Comparison of ENCODE assay signal across 29 mouse cellular contexts in the genomic region with DNA sequence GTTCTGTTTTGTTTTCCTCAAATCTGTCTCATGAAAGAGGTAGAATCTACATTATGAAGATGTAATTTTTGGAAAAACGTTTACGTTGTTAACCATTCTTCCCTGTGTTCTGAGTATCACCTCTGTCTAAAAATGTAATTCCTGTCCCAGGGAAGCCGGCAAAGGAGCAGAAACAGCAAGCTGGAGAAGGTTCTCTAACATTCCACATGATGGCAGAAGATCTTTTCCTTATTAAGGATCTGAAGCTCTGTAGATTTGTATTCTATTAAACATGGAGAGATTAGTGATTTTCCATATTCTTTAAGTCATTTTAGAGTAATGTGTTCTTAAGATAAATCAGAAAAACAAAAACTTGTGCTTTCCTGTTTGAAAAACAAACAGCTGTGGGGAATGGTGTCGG.
DNase-seq lines count a peak whose midpoint lies in the region; ATAC-seq and TF ChIP-seq lines count a peak whose summit lies in the region.
"Had no signal": no experiment of that assay in that cellular context is flagged by ENCODE, and none has a peak within 500 bp of the region (broad histone marks: within the 10 kb centered on the region; RNA-seq: fewer than 3 reads in every experiment).

No protein-coding gene starts in this region.

- H3K9ac ChIP-seq in forebrain, embryonic 14.5 days (ENCODE audit: low read length), result no peak overlapping the region
- H3K9ac ChIP-seq in forebrain, embryonic 12.5 days, result no peak overlapping the region
- H3K9ac ChIP-seq in midbrain, embryonic 14.5 days (replicated peaks; ENCODE audit: low read length), result no peak overlapping the region
- H3K9ac ChIP-seq in stomach, postnatal 0 days (ENCODE audit: low read length), result no peak overlapping the region
- H3K9ac ChIP-seq: heart, embryonic 12.5 days; intestine, embryonic 15.5 days; limb, embryonic 15.5 days; liver, embryonic 13.5 days; midbrain, embryonic 12.5 days had no signal

- no peak for TF ChIP-seq EP300 in stomach, postnatal 0 days (optimal IDR thresholded peaks at IDR 0.05)

- TF ChIP-seq CTCF in layer of hippocampus, adult 2 months (conservative IDR thresholded peaks at IDR 0.05), result peak; percentile 67
- TF ChIP-seq CTCF in stomach, postnatal 0 days (IDR thresholded peaks at IDR 0.05; ENCODE audit: low read depth), result peak; percentile 45

- no peak overlapping the region for H3K4me2 ChIP-seq in forebrain, embryonic 14.5 days (ENCODE audit: low read length)
- no peak overlapping the region for H3K4me2 ChIP-seq in forebrain, embryonic 12.5 days
- no peak overlapping the region for H3K4me2 ChIP-seq in midbrain, embryonic 14.5 days (ENCODE audit: low read length)
- H3K4me2 ChIP-seq in stomach, postnatal 0 days (replicated peaks; ENCODE audit: low read depth), result no peak overlapping the region
- H3K4me2 ChIP-seq: heart, embryonic 12.5 days; intestine, embryonic 15.5 days; limb, embryonic 15.5 days; liver, embryonic 13.5 days; midbrain, embryonic 12.5 days had no signal

- H3K4me3 ChIP-seq in forebrain, embryonic 14.5 days (ENCODE audit: low read depth, low read length), result no peak overlapping the region
- H3K4me3 ChIP-seq in forebrain, embryonic 12.5 days (replicated peaks), result no peak overlapping the region
- H3K4me3 ChIP-seq in layer of hippocampus, adult 2 months, result no peak overlapping the region
- no peak overlapping the region for H3K4me3 ChIP-seq in midbrain, embryonic 14.5 days (replicated peaks; ENCODE audit: low read depth, low read length)
- no peak overlapping the region for H3K4me3 ChIP-seq in midbrain, embryonic 10.5 days
- H3K4me3 ChIP-seq in stomach, postnatal 0 days (ENCODE audit: low read depth, low read length), result no peak overlapping the region
- H3K4me3 ChIP-seq: heart, adult 2 months; heart, embryonic 12.5 days; intestine, embryonic 15.5 days; limb, embryonic 10.5 days; limb, embryonic 15.5 days; liver, embryonic 13.5 days; midbrain, embryonic 12.5 days had no signal

- H3K27ac ChIP-seq in forebrain, embryonic 14.5 days (ENCODE audit: low read depth, low read length), result no peak overlapping the region
- H3K27ac ChIP-seq in forebrain, embryonic 12.5 days, result no peak overlapping the region
- no peak overlapping the region for H3K27ac ChIP-seq in layer of hippocampus, adult 2 months
- H3K27ac ChIP-seq in midbrain, embryonic 14.5 days (replicated peaks; ENCODE audit: low read depth, low read length), result no peak overlapping the region
- no peak overlapping the region for H3K27ac ChIP-seq in midbrain, embryonic 10.5 days (replicated peaks)
- no peak overlapping the region for H3K27ac ChIP-seq in stomach, postnatal 0 days (replicated peaks)
- H3K27ac ChIP-seq: heart, adult 2 months; intestine, embryonic 15.5 days; limb, embryonic 10.5 days; limb, embryonic 15.5 days; liver, embryonic 13.5 days; midbrain, embryonic 12.5 days had no signal

- peak; percentile 16 for DNase-seq in forebrain, embryonic 14.5 days (ENCODE audit: low spot score)
- DNase-seq in layer of hippocampus, adult 2 months (ENCODE audit: low spot score in 2 of 2), result no peak
- no peak for DNase-seq in layer of hippocampus, postnatal 36 days
- DNase-seq in midbrain, embryonic 14.5 days, result peak; percentile 45
- no peak for DNase-seq in midbrain, embryonic 10.5 days (ENCODE audit: low spot score)
- DNase-seq in stomach, postnatal 0 days (ENCODE audit: low spot score), result no peak
- DNase-seq: adrenal gland, adult 8-10 months; B cell, adult 2 months; cerebellum, adult 11 months; heart, adult 2 months; heart, postnatal 4 days; kidney, adult 8-10 months; kidney, postnatal 10 days; layer of hippocampus, adult 9-11 months; liver, embryonic 13.5 days; lung, adult 18-20 months; lung, postnatal 14 days; right cerebral cortex, postnatal 4 days; thymus, adult 2 months; thymus, postnatal 36 days had no signal

- H3K4me1 ChIP-seq in forebrain, embryonic 14.5 days (ENCODE audit: control insufficient read depth, insufficient read depth, low read length), result no peaks in the 10 kb centered on the region
- no peaks in the 10 kb centered on the region for H3K4me1 ChIP-seq in forebrain, embryonic 12.5 days
- H3K4me1 ChIP-seq in midbrain, embryonic 14.5 days (ENCODE audit: control insufficient read depth, insufficient read depth, low read length), result 0 out of 2 replicates have a peak, but pooled peaks cover 6% of the 10 kb centered on the region
- no peaks in the 10 kb centered on the region for H3K4me1 ChIP-seq in midbrain, embryonic 10.5 days
- H3K4me1 ChIP-seq in stomach, postnatal 0 days (replicated peaks; ENCODE audit: control insufficient read depth, insufficient read depth), result no peaks in the 10 kb centered on the region
- H3K4me1 ChIP-seq: heart, embryonic 12.5 days; intestine, embryonic 15.5 days; limb, embryonic 10.5 days; limb, embryonic 15.5 days; liver, embryonic 13.5 days; midbrain, embryonic 12.5 days had no signal

- H3K9me3 ChIP-seq in forebrain, embryonic 14.5 days (replicated peaks; ENCODE audit: control insufficient read depth, low read length), result no peaks in the 10 kb centered on the region
- H3K9me3 ChIP-seq in forebrain, embryonic 12.5 days, result no peaks in the 10 kb centered on the region
- no peaks in the 10 kb centered on the region for H3K9me3 ChIP-seq in midbrain, embryonic 14.5 days (ENCODE audit: control insufficient read depth, low read length)
- no peaks in the 10 kb centered on the region for H3K9me3 ChIP-seq in midbrain, embryonic 10.5 days (replicated peaks)
- no peaks in the 10 kb centered on the region for H3K9me3 ChIP-seq in stomach, postnatal 0 days (ENCODE audit: control insufficient read depth, low read length)
- H3K9me3 ChIP-seq: heart, embryonic 12.5 days; intestine, embryonic 15.5 days; limb, embryonic 10.5 days; limb, embryonic 15.5 days; liver, embryonic 13.5 days; midbrain, embryonic 12.5 days had no signal

- no peaks in the 10 kb centered on the region for H3K36me3 ChIP-seq in forebrain, embryonic 14.5 days (ENCODE audit: control insufficient read depth, insufficient read depth, low read length)
- no peaks in the 10 kb centered on the region for H3K36me3 ChIP-seq in forebrain, embryonic 12.5 days (replicated peaks)
- H3K36me3 ChIP-seq in midbrain, embryonic 14.5 days (ENCODE audit: control insufficient read depth, insufficient read depth, low read length), result no peaks in the 10 kb centered on the region
- no peaks in the 10 kb centered on the region for H3K36me3 ChIP-seq in midbrain, embryonic 10.5 days
- no peaks in the 10 kb centered on the region for H3K36me3 ChIP-seq in stomach, postnatal 0 days (ENCODE audit: control insufficient read depth, insufficient read depth, low read length)
- H3K36me3 ChIP-seq: heart, embryonic 12.5 days; intestine, embryonic 15.5 days; limb, embryonic 10.5 days; limb, embryonic 15.5 days; liver, embryonic 13.5 days; midbrain, embryonic 12.5 days had no signal

- ATAC-seq in forebrain, embryonic 14.5 days, result no peak
- ATAC-seq in forebrain, embryonic 12.5 days (ENCODE audit: low FRiP score), result no peak
- ATAC-seq in midbrain, embryonic 14.5 days (ENCODE audit: low FRiP score, low TSS enrichment), result no peak
- no peak for ATAC-seq in stomach, postnatal 0 days (ENCODE audit: low FRiP score, low TSS enrichment)
- ATAC-seq: activated CD4-positive, CD25-positive, alpha-beta regulatory T cell, adult 4 months; forebrain, embryonic 16.5 days; hindbrain, embryonic 16.5 days; intestine, embryonic 15.5 days had no signal

- no peaks in the 10 kb centered on the region for H3K27me3 ChIP-seq in forebrain, embryonic 14.5 days (replicated peaks; ENCODE audit: control insufficient read depth, insufficient read depth, low read length)
- H3K27me3 ChIP-seq in forebrain, embryonic 12.5 days, result no peaks in the 10 kb centered on the region
- H3K27me3 ChIP-seq in midbrain, embryonic 14.5 days (ENCODE audit: control insufficient read depth, insufficient read depth, low read length), result no peaks in the 10 kb centered on the region
- H3K27me3 ChIP-seq in midbrain, embryonic 10.5 days (ENCODE audit: low read depth, poor library complexity, severe bottlenecking), result no peaks in the 10 kb centered on the region
- no peaks in the 10 kb centered on the region for H3K27me3 ChIP-seq in stomach, postnatal 0 days (ENCODE audit: control insufficient read depth, insufficient read depth, low read length)
- H3K27me3 ChIP-seq: heart, embryonic 12.5 days; intestine, embryonic 15.5 days; limb, embryonic 15.5 days; liver, embryonic 13.5 days; midbrain, embryonic 12.5 days had no signal

- WGBS in forebrain, embryonic 14.5 days, result 86% methylated on average over 4 of the region's 4 CpGs
- WGBS in forebrain, embryonic 12.5 days, result 81% methylated on average over 4 of the region's 4 CpGs
- WGBS in midbrain, embryonic 14.5 days, result 79% methylated on average over 4 of the region's 4 CpGs
- 80% methylated on average over 4 of the region's 4 CpGs for WGBS in midbrain, embryonic 10.5 days
- WGBS in stomach, postnatal 0 days, result 67% methylated on average over 4 of the region's 4 CpGs

Comparison
In these comparisons a context has a peak if more than half of its experiments do, and no peak if none do; other contexts are left out.
1. DNase-seq: peak in forebrain, embryonic 14.5 days (single experiment) and midbrain, embryonic 14.5 days (single experiment); none in layer of hippocampus, adult 2 months (0 of 2), layer of hippocampus, postnatal 36 days (0 of 2), midbrain, embryonic 10.5 days (single experiment) and stomach, postnatal 0 days (single experiment).